Mouse (Mus musculus) brain, embryonic 14.5 days (tissue): ENCODE results near the gene Cacul1.

Experiments
- CTCF ChIP-seq: fragments of 200-500 bp; IDR thresholded peaks from 2 replicates; pipeline ENCODE4 v1.5.1; 2012; ENCODE audit warnings: inconsistent platforms, mild to moderate bottlenecking, moderate library complexity, borderline replicate concordance; ENCODE audit not compliant: insufficient read depth, insufficient read length; ENCODE audit errors: extremely low read depth
- POLR2A ChIP-seq: fragments of 200-500 bp; IDR thresholded peaks from 2 replicates; pipeline ENCODE4 v1.6.1; 2012; ENCODE audit warnings: mild to moderate bottlenecking, inconsistent platforms, borderline replicate concordance; ENCODE audit not compliant: poor library complexity, insufficient read depth, insufficient read length, severe bottlenecking; ENCODE audit errors: extremely low read depth

GRCm38 (mm10) chr19:60611525-60612215 lies 30.8 kb upstream of the Cacul1 start:
- TF ChIP-seq CTCF: peak; percentile 70
- no peak for TF ChIP-seq POLR2A
